Mouse (Mus musculus): ENCODE measurements around the gene Fgfr2. TPM values are rescaled to one million over a fixed set of nuclear protein-coding genes. Genes with fewer than 3 reads are reported as not detected.

The Fgfr2 gene
- polyA plus RNA-seq, 1 experiment from 2014 or later, result 121 TPM

- no peak overlapping the region for H3K4me2 ChIP-seq (replicated peaks)
- H3K9me3 ChIP-seq, result no peaks in the 10 kb centered on the region
- WGBS, result 89% methylated on average over 3 of the region's 3 CpGs
- peaks cover 19% of the 10 kb centered on the region; the same call in 1 of the 2 replicates for H3K4me1 ChIP-seq
- no peak overlapping the region for H3K27ac ChIP-seq
- no peak overlapping the region for H3K9ac ChIP-seq
- no peak for ATAC-seq (ENCODE audit: insufficient number of reproducible peaks, insufficient read depth, low FRiP score, low TSS enrichment)
- no peaks in the 10 kb centered on the region for H3K27me3 ChIP-seq
- H3K36me3 ChIP-seq, result no peaks in the 10 kb centered on the region
- no peak overlapping the region for H3K4me3 ChIP-seq
These were observed 2492.2 kb downstream of the Fgfr2 start for GRCm38 (mm10) chr7:130630956-130631355.

GRCm38 (mm10) chr7:130629999-130630398 lies 2493.2 kb downstream of the Fgfr2 start:
- Histone ChIP-seq H3K4me1 (peaks cover 10% of the 10 kb centered on the region; the same call in 1 of the 2 replicates), H3K4me2 (replicated peaks) (no peak overlapping the region), H3K9ac (no peak overlapping the region), H3K27me3 (no peaks in the 10 kb centered on the region), H3K36me3 (no peaks in the 10 kb centered on the region), H3K27ac (no peak overlapping the region), H3K4me3 (no peak overlapping the region), H3K9me3 (no peaks in the 10 kb centered on the region)
- no peak for ATAC-seq (ENCODE audit: insufficient number of reproducible peaks, insufficient read depth, low FRiP score, low TSS enrichment)
- WGBS, result 93% methylated on average over 7 of the region's 7 CpGs

- Histone ChIP-seq H3K4me3 (no peak overlapping the region), H3K9me3 (no peaks in the 10 kb centered on the region), H3K9ac (no peak overlapping the region), H3K36me3 (no peaks in the 10 kb centered on the region), H3K27ac (no peak overlapping the region), H3K4me1 (peaks cover 10% of the 10 kb centered on the region; the same call in 1 of the 2 replicates), H3K4me2 (replicated peaks) (no peak overlapping the region), H3K27me3 (no peaks in the 10 kb centered on the region)
- WGBS, result 32% methylated on average over 1 of the region's 1 CpGs
- ATAC-seq (ENCODE audit: insufficient number of reproducible peaks, insufficient read depth, low FRiP score, low TSS enrichment), result no peak
These were observed 2494.5 kb downstream of the Fgfr2 start for GRCm38 (mm10) chr7:130628601-130629000.

GRCm38 (mm10) chr7:130625361-130625760 lies 2497.8 kb downstream of the Fgfr2 start:
- no peak for ATAC-seq (ENCODE audit: insufficient number of reproducible peaks, insufficient read depth, low FRiP score, low TSS enrichment)
- no peak overlapping the region for H3K4me2 ChIP-seq (replicated peaks)
- H3K27ac ChIP-seq, result no peak overlapping the region
- no peaks in the 10 kb centered on the region for H3K9me3 ChIP-seq
- no peaks in the 10 kb centered on the region for H3K27me3 ChIP-seq
- H3K9ac ChIP-seq, result no peak overlapping the region
- WGBS, result 85% methylated on average over 7 of the region's 7 CpGs
- H3K4me3 ChIP-seq, result no peak overlapping the region
- H3K4me1 ChIP-seq, result no peaks in the 10 kb centered on the region
- H3K36me3 ChIP-seq, result no peaks in the 10 kb centered on the region

GRCm38 (mm10) chr7:130624299-130624698 lies 2498.9 kb downstream of the Fgfr2 start:
- Histone ChIP-seq H3K9ac (no peak overlapping the region), H3K36me3 (no peaks in the 10 kb centered on the region), H3K4me2 (replicated peaks) (no peak overlapping the region), H3K27me3 (no peaks in the 10 kb centered on the region), H3K27ac (no peak overlapping the region), H3K9me3 (no peaks in the 10 kb centered on the region), H3K4me1 (no peaks in the 10 kb centered on the region), H3K4me3 (no peak overlapping the region)
- no peak for ATAC-seq (ENCODE audit: insufficient number of reproducible peaks, insufficient read depth, low FRiP score, low TSS enrichment)
- 87% methylated on average over 9 of the region's 9 CpGs for WGBS

GRCm38 (mm10) chr7:130622359-130622758 lies 2500.8 kb downstream of the Fgfr2 start:
- H3K9me3 ChIP-seq, result no peaks in the 10 kb centered on the region
- no peaks in the 10 kb centered on the region for H3K27me3 ChIP-seq
- no peak overlapping the region for H3K9ac ChIP-seq
- ATAC-seq (ENCODE audit: insufficient number of reproducible peaks, insufficient read depth, low FRiP score, low TSS enrichment), result no peak
- no peak overlapping the region for H3K27ac ChIP-seq
- WGBS, result 85% methylated on average over 4 of the region's 4 CpGs
- H3K4me2 ChIP-seq (replicated peaks), result no peak overlapping the region
- H3K4me3 ChIP-seq, result no peak overlapping the region
- no peaks in the 10 kb centered on the region for H3K36me3 ChIP-seq
- no peaks in the 10 kb centered on the region for H3K4me1 ChIP-seq

- ATAC-seq (ENCODE audit: insufficient number of reproducible peaks, insufficient read depth, low FRiP score, low TSS enrichment), result no peak
- no peaks in the 10 kb centered on the region for H3K4me1 ChIP-seq
- WGBS, result 58% methylated on average over 3 of the region's 3 CpGs
- H3K9me3 ChIP-seq, result no peaks in the 10 kb centered on the region
- no peak overlapping the region for H3K4me2 ChIP-seq (replicated peaks)
- no peaks in the 10 kb centered on the region for H3K36me3 ChIP-seq
- no peak overlapping the region for H3K27ac ChIP-seq
- no peak overlapping the region for H3K9ac ChIP-seq
- no peak overlapping the region for H3K4me3 ChIP-seq
- no peaks in the 10 kb centered on the region for H3K27me3 ChIP-seq
These were observed 2501.2 kb downstream of the Fgfr2 start for GRCm38 (mm10) chr7:130621953-130622352.

- no peaks in the 10 kb centered on the region for H3K36me3 ChIP-seq
- H3K4me2 ChIP-seq (replicated peaks), result no peak overlapping the region
- H3K27ac ChIP-seq, result no peak overlapping the region
- ATAC-seq (ENCODE audit: insufficient number of reproducible peaks, insufficient read depth, low FRiP score, low TSS enrichment), result no peak
- WGBS, result 78% methylated on average over 2 of the region's 2 CpGs
- H3K9ac ChIP-seq, result no peak overlapping the region
- H3K27me3 ChIP-seq, result no peaks in the 10 kb centered on the region
- H3K4me1 ChIP-seq, result no peaks in the 10 kb centered on the region
- no peak overlapping the region for H3K4me3 ChIP-seq
- no peaks in the 10 kb centered on the region for H3K9me3 ChIP-seq
These were observed 2502.1 kb downstream of the Fgfr2 start for GRCm38 (mm10) chr7:130621068-130621467.

- Histone ChIP-seq H3K27me3 (no peaks in the 10 kb centered on the region), H3K4me3 (no peak overlapping the region), H3K9ac (no peak overlapping the region), H3K27ac (no peak overlapping the region), H3K4me1 (no peaks in the 10 kb centered on the region), H3K9me3 (no peaks in the 10 kb centered on the region), H3K36me3 (no peaks in the 10 kb centered on the region), H3K4me2 (replicated peaks) (no peak overlapping the region)
- WGBS, result 89% methylated on average over 3 of the region's 3 CpGs
- no peak for ATAC-seq (ENCODE audit: insufficient number of reproducible peaks, insufficient read depth, low FRiP score, low TSS enrichment)
These were observed 2505.6 kb downstream of the Fgfr2 start for GRCm38 (mm10) chr7:130617591-130617990.

GRCm38 (mm10) chr7:130613973-130614372 lies 2509.2 kb downstream of the Fgfr2 start:
- H3K27me3 ChIP-seq, result no peaks in the 10 kb centered on the region
- no peak overlapping the region for H3K27ac ChIP-seq
- H3K4me3 ChIP-seq, result no peak overlapping the region
- H3K9me3 ChIP-seq, result no peaks in the 10 kb centered on the region
- 64% methylated on average over 4 of the region's 4 CpGs for WGBS
- no peak for ATAC-seq (ENCODE audit: insufficient number of reproducible peaks, insufficient read depth, low FRiP score, low TSS enrichment)
- H3K4me1 ChIP-seq, result no peaks in the 10 kb centered on the region
- H3K9ac ChIP-seq, result no peak overlapping the region
- no peak overlapping the region for H3K4me2 ChIP-seq (replicated peaks)
- no peaks in the 10 kb centered on the region for H3K36me3 ChIP-seq

- Histone ChIP-seq H3K4me3 (no peak overlapping the region), H3K4me2 (replicated peaks) (no peak overlapping the region), H3K4me1 (no peaks in the 10 kb centered on the region), H3K9me3 (no peaks in the 10 kb centered on the region), H3K27me3 (no peaks in the 10 kb centered on the region), H3K27ac (no peak overlapping the region), H3K36me3 (no peaks in the 10 kb centered on the region), H3K9ac (no peak overlapping the region)
- ATAC-seq (ENCODE audit: insufficient number of reproducible peaks, insufficient read depth, low FRiP score, low TSS enrichment), result no peak
- WGBS, result 82% methylated on average over 4 of the region's 4 CpGs
These were observed 2516.2 kb downstream of the Fgfr2 start for GRCm38 (mm10) chr7:130606958-130607357.

- ATAC-seq (ENCODE audit: insufficient number of reproducible peaks, insufficient read depth, low FRiP score, low TSS enrichment), result no peak
- Histone ChIP-seq H3K27me3 (no peaks in the 10 kb centered on the region), H3K4me1 (no peaks in the 10 kb centered on the region), H3K9ac (no peak overlapping the region), H3K9me3 (no peaks in the 10 kb centered on the region), H3K4me2 (replicated peaks) (no peak overlapping the region), H3K4me3 (no peak overlapping the region), H3K36me3 (no peaks in the 10 kb centered on the region), H3K27ac (no peak overlapping the region)
- 22% methylated on average over 6 of the region's 6 CpGs for WGBS
These were observed 2518.0 kb downstream of the Fgfr2 start for GRCm38 (mm10) chr7:130605111-130605510.

- Histone ChIP-seq H3K27ac (no peak overlapping the region), H3K36me3 (no peaks in the 10 kb centered on the region), H3K4me2 (replicated peaks) (no peak overlapping the region), H3K27me3 (no peaks in the 10 kb centered on the region), H3K4me1 (no peaks in the 10 kb centered on the region), H3K9me3 (no peaks in the 10 kb centered on the region), H3K9ac (no peak overlapping the region), H3K4me3 (no peak overlapping the region)
- no peak for ATAC-seq (ENCODE audit: insufficient number of reproducible peaks, insufficient read depth, low FRiP score, low TSS enrichment)
- 75% methylated on average over 2 of the region's 2 CpGs for WGBS
These were observed 2518.8 kb downstream of the Fgfr2 start for GRCm38 (mm10) chr7:130604390-130604789.

All from embryonic facial prominence, embryonic 12.5 days (tissue).